Mouse (Mus musculus): ENCODE measurements around the gene Ass1. TPM values are rescaled to one million over a fixed set of nuclear protein-coding genes. Genes with fewer than 3 reads are reported as not detected.
A peak's percentile ranks its signal among the peaks of the same experiment; 100 is the strongest.

The Ass1 gene
- total RNA-seq, 2 experiments from 2014 or later: 9.8 to 10.0 TPM

DNA sequence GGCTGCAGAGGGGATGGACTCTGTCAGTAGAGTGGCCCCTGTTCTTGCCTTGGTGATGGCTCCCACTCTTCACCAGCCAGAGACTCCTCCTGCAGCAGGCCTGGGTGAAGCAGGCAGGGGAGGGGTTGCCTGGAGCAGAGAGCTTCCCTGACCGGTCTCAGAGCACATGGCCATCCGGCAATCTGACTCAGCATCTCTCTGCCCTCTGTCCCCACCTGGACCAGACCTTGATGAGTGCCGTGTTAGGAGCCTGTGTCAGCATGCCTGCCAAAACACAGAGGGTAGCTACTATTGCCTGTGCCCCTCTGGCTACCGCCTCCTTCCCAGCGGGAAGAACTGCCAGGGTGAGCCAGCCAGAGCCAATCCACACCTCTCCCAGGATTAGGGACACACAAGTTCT is 11.5 kb upstream of the Ass1 start:
- DNase-seq (ENCODE audit: low spot score in 2 of 2): no peak

DNA sequence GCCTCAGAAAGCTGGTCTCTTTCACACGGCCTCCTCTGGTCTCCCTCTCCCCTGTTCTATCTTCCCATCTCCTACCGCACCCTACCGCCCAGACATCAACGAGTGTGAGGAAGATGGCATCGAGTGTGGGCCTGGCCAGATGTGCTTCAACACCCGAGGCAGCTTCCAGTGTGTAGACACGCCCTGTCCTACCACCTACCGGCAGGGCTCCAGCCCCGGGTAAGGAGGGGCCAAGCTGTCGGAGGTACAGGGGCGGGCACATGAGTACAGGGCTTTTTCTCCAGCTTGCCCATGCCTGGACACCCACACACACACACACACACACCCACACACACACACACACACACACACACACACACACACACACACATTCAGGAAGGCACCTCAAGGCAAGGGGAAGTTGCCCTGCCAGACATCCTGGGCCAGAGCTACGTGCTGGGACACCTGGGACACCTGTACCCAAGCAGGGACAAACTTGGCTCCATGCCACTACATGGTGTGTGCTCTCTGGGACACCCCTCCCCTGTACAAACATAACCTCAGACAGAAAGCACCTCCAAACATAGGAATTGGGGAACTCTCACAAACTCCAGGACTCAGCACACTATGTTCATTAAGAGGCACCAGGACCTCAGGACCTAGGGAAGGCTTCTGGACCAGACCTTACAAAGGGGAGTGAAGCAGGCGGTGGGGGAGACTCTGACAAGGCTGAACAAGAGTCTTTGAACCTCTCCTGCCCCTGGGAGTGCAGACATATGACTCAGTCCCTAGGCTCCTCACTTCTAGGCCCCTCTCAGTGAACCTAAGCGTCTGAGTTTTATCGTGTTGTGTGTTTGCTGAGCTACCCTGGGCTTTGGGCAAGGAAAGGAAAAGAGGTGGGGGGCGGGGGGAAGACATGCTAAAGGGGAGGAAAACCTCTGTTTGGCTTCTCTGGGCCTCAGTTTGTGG is 10.7 kb upstream of the Ass1 start:
- DNase-seq (ENCODE audit: low spot score in 2 of 2): no peak

DNA sequence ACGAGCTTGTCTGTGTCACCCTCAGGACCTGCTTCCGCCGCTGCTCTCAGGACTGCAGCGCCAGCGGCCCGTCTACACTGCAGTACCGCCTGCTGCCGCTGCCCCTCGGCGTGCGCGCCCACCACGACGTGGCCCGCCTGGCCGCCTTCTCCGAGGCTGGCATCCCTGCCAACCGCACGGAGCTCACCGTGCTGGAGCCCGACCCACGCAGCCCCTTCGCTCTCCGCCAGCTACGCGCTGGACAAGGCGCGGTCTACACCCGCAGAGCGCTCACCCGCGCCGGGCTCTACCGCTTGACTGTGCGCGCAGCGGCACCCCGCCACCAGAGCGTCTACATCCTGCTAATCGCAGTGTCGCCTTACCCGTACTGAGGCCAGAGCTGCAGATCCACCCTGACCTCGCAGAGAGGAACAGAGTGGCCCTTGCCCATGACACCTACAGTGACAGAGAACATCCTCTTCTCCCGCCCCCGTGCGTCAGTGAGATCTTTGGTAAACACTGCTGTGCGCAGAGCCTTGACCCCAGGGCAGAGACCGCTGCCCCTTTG is 9.9 kb upstream of the Ass1 start:
- peak in 1 of 2 experiments; percentile 36 for DNase-seq (ENCODE audit: low spot score in 2 of 2)

DNA sequence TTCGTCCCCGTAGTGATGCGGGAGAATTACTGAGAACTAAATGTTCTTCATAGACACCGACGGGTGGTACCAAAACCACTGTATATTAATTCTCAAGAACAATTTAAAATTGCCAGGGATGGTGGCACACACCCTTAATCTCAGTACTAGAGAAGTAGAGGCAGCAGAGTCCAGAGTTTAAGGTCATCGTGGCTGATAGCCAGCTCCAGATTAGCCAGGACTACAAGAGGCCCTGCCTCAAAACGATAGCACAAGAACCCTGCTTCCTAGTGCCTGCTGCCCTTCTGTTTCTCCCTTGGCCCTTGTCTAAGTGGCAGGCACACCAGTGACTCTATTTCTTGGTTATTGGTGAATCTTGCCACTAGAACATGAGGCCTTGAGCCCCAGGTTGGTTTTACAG is 9.1 kb upstream of the Ass1 start:
- DNase-seq (ENCODE audit: low spot score in 2 of 2): no peak

DNA sequence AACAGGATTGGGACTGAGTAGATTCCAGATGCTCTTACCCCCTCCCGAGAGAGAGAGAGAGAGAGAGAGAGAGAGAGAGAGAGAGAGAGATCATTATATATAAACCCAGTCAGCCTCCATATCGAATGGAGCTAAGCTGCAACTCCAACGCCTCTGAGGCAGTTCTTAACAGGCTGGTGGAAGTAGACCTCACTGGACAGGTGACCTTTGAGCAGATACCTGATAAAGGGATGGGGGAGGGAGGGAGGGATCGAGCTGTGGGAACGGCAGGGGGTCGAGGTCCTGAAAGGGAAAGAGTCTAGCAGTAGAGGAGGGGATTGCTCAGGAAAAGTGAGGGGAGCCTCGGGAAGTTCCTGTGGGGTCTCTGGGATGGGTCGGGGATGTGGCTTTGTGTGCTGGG is 8.0 kb upstream of the Ass1 start:
- DNase-seq (ENCODE audit: low spot score in 2 of 2): no peak

DNA sequence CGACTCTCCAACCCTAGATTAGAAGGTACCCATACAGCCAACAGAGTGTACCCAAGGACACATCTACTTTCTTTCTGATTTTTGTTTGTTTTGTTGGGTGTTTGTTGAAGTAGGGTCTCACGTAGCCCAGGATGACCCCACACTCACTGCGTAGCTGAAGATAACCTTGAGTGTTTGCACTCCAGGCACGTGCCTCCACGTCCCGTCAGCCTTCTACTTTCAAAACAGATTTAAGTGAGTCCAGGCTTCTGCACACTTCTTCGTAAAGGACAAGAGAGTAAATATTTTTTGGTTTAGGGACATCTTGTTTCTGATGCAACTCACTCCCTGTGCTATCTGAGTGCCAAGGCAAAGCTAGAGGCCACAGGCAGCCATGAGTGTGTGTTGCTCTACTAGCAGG is 6.8 kb upstream of the Ass1 start:
- no peak for DNase-seq (ENCODE audit: low spot score in 2 of 2)

DNA sequence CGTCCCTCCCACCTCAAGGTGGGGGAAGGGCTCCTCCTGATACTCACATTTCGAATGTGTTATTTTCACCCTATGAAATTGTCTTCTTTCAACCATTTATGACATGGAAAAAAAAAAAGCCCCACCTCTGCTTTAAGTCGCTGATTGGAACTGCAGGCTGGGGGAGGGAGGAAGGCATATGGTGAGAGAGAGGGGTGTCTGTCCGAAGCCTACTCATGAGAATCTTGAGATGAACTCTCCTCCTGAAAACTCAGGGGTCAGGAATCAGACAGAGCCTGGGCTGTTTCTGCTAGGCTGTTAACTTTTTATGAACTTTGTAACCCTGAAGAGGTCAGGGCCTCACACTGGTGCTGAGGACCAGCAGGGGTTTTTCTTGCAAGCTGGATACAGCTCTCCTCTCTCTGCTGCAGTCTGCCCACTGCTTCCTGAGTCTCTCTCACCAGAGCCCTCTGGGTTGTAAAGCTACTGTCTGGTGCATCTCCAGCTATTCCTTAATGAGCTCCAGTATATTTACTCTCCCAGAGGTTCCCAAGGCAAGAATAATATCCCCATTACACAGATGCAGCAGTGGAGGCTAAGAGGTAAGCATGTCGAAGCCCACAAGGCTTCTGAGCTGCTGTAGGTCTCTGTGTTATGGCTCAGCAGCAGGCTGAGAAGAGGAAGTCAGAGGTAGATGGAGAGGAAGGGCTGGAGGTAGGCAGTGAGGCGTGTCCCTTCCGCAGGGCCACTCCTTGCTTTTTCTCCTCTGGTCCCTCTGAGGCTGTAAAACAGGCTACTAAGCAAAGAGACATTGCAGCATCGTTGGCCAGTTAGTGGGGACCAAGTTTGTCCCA is 6.1 kb upstream of the Ass1 start:
- DNase-seq (ENCODE audit: low spot score in 2 of 2): no peak

DNA sequence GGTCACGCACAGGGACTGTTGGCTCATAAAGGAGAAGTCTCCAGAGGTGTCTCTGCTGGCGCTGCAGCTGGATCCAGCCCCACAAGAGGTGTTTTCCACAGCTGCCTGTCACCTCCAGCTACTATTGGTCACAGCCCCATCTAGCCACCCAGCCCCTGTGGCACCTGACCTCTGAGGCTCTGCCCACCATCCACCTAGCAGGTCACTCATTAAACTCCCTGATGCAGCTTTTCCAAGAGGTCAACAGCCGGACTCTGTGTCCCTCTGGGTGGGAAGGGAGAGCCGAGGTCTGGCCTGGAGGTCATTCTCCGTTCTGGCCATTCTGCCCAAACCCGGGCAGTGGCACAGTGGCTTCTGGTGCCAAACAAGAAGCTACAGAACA is 5.5 kb upstream of the Ass1 start:
- no peak for DNase-seq (ENCODE audit: low spot score in 2 of 2)

DNA sequence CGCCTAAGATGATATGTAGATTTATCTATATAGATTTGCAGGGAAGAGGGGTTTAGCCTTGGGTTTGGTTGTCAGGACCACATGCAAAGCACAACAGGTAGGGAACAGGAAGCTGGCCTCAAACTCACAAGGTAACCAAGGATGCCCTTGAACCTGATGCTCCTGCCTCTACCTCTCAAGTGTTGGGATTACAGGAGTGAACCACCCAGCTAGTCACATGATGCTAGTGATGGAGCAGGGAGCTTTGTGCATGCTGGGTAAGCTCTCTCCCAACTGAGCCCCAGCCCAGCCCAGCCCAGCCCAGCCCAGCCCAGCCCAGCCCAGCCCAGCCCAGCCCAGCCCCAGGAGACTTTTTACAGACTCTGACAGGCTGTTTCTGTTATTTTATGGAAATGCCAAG is 2.5 kb upstream of the Ass1 start:
- DNase-seq (ENCODE audit: low spot score in 2 of 2): no peak

DNA sequence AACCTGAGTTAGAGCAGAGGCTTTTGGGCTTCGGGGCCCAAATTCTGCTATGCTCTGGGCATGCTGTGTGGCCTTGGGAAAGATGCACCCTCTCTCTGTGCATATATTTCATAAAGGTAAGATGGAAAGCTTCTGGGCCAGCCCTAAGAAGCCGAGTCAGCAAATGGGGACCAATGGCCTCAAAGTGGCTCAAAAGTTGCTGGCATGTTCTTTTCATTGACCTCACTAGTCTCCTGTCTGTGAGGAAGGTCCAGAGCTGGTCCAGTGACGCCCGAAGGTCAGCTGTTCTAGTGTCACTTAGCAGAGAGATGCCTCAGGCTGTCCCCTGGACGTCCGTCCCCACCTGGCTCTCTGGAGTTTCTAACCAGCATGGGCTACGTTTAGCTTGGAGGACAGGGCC is 1.1 kb upstream of the Ass1 start:
- DNase-seq (ENCODE audit: low spot score in 2 of 2): no peak

DNA sequence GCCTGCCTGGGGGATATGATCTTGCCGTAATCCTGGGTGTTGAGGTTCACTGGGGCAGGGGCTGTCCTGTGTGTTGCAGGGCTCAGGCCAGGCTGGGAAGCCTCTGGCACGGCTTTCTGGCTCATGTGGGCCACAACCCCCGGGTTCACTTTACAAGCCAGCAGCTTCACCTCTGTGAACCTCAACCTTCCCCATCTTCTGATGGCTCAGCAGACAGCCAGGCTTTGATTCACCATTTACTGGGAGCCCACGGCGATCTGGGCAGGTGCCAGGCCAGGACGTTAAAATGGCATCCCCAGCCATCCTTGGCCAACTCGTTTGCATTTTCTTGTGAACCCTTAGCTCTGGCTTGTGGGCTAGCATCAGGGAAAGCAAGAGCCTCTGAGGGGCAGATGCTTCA is 527 bp upstream of the Ass1 start:
- DNase-seq (ENCODE audit: low spot score in 2 of 2): no peak

DNA sequence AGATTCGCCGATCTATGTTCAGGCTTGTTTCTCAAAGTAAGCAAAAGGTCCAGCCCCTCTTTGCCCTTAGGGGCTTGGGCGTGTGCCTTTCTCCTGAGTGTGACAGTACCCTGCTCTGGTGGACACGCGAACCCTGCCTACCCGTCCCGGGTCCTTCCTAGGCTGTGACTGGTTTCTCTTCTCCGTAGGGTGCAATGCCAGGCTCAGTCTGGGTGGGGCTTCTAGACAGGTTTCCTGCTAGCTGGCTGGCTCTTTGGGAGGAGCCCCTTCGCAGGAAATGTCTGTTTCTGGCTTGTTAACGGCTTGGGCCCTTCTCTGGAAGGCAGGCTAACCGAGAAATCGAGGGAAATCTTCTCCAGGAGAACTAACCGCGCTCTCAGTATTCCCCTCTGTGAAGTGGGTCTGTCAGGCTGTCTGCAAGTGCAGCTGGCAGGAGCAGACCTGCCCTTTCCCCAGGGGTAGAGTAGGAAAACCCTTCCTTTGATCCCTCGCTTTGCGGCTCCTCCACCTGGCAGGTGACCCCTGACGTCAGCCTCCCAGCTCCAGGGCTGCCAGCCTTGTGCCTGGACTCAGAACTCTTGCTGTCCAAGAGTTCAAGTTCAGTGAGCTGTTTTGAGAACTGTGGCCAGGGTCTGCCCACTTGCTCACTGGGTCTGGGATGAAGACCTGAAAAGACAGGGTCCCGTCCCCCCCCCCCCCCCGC is 827 bp downstream of the Ass1 start:
- no peak for DNase-seq (ENCODE audit: low spot score in 2 of 2)

DNA sequence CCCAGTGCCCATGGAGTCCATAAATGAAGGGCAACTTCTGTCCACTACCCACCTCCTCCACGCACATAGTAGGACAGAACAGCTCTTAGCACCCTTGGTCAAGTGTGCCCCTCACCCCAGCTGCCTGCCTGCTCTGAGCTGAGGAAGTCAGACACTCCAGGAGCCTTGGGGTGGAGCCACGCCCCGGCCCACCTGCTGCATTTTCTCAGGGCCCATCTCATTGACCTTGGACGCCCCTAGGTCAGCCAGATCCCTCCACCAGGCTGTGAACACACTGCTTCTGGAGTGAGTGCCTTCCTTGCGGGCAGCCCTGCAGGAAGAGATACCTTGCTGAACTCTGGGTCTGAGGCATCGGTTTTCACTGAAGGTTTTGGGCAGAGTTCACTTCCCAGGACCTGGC is 1.6 kb downstream of the Ass1 start:
- DNase-seq (ENCODE audit: low spot score in 2 of 2): no peak

DNA sequence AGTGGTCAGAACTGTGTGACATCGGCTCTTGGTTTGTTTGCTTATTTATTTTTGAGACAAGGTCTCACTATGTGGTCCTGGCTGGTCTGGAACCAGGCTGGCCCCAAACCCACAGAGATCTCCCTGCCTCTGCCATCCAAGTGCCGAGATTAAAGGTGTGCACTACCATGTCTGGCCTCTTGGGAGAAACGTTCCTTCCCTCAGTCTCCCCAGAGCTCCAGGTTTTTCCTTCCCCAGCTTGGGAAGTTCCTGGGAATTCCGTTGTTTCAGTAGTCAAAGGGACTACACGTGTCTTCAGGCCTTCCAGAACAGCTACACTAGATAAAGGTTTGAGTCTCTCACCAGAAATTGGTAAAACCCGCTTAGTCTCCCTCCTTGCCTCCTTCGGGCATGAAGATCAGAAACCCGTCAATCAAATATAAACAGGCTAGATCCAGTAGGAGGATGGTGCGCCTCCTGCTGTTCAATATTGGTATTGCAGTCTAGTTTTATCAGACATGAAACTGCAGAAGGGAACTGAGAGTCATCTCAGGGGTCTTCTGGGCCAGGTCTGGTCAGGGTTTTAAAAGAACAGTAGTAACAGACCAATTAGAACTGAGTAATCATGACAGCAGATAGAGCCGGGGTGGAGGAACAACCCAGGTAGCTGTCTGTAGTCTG is 2.5 kb downstream of the Ass1 start:
- peak in 1 of 2 experiments; percentile 62 for DNase-seq (ENCODE audit: low spot score in 2 of 2)

DNA sequence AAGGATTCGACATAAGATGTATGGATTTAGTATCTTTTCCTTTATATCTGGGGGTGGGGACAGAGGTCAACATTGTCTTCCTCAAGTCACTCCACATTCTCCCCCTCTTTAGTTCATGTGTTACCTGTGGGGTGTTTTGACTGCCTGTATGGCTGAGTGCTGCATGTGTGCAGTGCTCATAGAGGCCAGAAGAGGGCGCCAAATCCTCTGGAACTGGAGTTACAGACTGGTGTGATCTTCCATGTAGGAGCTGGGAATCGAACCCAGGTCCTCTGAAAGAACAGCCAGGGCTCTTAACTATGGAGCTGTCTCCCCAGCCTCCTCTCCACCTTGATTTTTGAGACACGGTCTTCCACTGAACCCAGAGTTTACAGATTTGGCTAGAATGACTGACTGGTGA is 3.9 kb downstream of the Ass1 start:
- DNase-seq (ENCODE audit: low spot score in 2 of 2): no peak

DNA sequence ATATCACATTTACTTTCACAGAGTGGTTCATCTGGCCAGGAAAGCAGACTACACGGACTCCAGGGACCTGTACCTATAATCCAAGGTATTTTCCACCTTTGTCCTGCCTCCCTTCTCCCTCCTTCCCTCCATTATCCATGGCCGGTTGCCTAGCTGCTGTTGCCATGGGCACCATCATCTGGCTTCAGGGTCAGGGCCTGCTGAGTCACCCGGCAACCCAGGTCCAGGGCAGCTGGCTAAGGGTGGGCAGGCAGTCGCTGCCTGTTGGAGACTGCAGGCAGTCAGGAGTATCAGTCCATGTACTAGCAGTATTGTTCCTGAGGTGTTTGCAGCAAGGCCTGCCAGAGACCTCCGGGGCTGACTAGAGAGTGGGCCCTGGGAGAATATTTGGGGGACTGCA is 4.7 kb downstream of the Ass1 start:
- no peak for DNase-seq (ENCODE audit: low spot score in 2 of 2)

DNA sequence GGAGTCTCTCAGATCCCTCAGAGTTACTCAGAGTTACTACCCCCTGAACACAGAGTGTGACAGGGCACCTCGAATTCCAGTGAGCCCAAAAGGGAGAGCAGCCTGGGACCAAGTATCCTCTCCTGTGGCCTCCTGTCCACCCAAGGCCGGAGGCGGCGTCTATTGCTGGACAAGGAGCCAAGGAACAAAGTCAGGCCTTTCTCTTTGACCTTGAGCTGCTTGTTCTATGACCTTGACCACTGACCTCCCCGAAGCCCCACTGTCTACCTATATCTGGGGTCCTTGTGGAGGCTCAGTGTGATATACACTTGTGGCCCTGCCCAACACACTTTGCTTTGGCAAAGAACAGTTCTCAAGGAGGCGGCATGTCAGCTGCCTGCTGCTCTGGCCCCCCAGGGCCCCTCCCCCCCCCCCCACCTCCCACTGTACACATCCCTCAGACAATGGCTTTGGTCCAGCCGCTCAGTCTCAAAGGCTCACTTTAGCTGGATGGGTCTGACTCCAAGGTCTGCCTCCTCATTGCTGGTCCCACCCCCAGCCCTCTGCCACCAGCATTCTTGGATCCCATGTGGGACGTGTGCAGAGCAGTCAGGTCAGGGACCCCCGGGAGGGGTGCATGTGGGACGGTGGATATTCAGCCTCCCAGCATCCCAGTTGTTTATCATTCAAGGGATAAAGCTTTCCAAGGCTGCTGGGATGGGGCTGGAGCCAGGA is 6.3 kb downstream of the Ass1 start:
- no peak for DNase-seq (ENCODE audit: low spot score in 2 of 2)

DNA sequence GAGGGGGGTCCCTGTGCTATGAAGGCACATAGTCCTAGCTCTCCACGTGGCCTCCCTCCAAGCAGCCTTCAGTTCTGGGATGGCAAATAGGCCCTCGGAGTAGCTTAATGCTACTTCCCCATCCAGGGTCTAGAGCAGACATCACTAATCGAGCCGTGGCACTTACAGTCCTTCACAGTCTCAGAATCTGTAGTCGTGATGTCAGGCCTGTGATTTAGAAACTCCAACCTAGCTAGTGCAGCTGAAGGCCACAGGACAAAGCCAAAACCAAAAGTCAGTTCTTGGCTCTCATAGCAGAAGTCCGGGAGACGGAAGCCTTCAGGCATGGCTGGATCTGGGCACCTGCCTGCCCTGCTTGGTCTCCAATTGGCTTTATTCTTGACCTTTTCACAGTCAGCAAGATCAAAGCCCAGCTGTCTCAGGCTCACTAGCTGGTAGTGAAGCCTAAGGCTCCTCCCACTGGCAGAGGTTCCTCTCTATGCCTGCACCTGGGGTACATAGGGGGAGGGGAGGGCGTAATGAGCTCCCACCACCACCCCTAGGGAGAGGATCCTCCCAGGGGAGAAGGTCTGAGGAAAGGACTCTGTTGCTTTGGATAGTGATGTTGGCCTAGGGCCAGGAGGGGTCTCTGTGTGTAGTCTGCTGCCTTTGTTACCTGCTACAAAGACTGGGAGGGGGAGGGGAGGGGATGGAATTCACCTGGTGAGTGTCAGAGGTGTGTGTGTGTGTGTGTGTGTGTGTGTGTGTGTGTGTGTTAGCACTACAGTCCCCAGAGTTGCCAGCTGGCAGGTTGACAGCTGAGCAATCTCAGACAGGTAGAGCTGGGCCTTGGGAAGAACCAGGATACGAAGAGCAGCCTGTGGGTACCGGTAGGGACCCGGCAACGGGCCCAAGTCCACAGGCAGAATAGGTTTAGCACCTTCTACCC is 7.5 kb downstream of the Ass1 start:
- no peak for DNase-seq (ENCODE audit: low spot score in 2 of 2)

DNA sequence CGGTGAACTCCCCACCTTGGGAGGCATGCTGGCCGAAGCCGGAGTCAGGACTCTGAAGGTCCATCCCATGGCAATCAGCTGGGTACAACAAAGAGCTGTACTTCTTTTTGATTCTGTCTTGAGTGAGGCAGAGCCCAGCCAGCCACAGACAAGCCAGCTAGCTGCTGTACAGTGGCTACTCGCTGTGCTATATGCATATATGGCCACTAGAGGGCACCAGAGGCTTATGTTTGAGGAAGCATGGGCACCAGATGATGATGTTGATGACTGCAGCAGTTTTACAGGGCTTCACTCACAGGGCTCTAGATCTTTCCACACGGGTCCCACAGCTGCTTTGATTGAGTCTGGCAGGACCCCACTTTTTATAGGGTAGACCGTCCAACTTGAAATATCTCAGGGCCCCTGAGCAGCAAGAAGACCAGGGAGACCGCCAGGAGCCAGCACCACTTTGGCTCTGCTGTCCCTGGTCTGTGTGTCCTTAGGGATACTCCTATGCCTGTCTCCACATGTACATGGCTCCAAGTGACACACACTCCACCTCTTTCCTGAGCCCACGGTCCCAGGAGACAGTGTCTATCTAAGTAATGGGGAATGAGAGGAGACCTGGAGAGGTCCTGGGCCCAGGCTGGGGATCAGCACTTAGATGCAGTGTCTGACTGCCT is 13.0 kb downstream of the Ass1 start:
- DNase-seq (ENCODE audit: low spot score in 2 of 2): peak; percentile 87 to 93
